Mouse (Mus musculus) C2C12 (cell line): ENCODE results near the gene Trim27. TPM values are rescaled to one million over a fixed set of nuclear protein-coding genes. Genes with fewer than 3 reads are reported as not detected.

Experiments used
- H3K27me3 ChIP-seq: one replicate; pipeline ENCODE4 v1.6.1; 2011; ENCODE audit not compliant: control insufficient read depth, insufficient read depth, insufficient read length
- H3K36me3 ChIP-seq: one replicate; pipeline ENCODE4 v1.6.1; 2011; ENCODE audit not compliant: control insufficient read depth, insufficient read depth
- H3K4me3 ChIP-seq: one replicate; pipeline ENCODE4 v1.5.1; 2011; ENCODE audit warnings: mild to moderate bottlenecking, control low read depth; ENCODE audit not compliant: poor library complexity, insufficient read depth, severe bottlenecking
- H3K79me2 ChIP-seq: one replicate; pipeline ENCODE4 v1.6.1; 2011; ENCODE audit not compliant: control insufficient read depth, insufficient read depth
- H3K79me3 ChIP-seq: one replicate; pipeline ENCODE4 v1.6.1; 2011; ENCODE audit warnings: low read depth, control low read depth
- H3ac ChIP-seq: one replicate; pipeline ENCODE3; 2011; ENCODE audit warnings: low read depth; ENCODE audit not compliant: control insufficient read depth, insufficient read length
- CEBPB ChIP-seq: IDR thresholded peaks from one replicate; pipeline ENCODE4 v1.6.1; 2011; ENCODE audit warnings: low read depth, mild to moderate bottlenecking, control low read depth, moderate library complexity
- CTCF ChIP-seq: IDR thresholded peaks from one replicate; pipeline ENCODE4 v1.5.1; 2011; ENCODE audit not compliant: control insufficient read depth, insufficient read depth, insufficient read length
- FOSL1 ChIP-seq: IDR thresholded peaks from one replicate; pipeline ENCODE4 v1.8.0; 2011; ENCODE audit warnings: mild to moderate bottlenecking, low read length; ENCODE audit not compliant: poor library complexity, insufficient read depth, severe bottlenecking
- MAX ChIP-seq: IDR thresholded peaks from one replicate; pipeline ENCODE4 v1.6.1; 2011; ENCODE audit warnings: mild to moderate bottlenecking, control low read depth
- MYOD1 ChIP-seq: IDR thresholded peaks from one replicate; pipeline ENCODE4 v1.6.1; 2011; ENCODE audit warnings: low read depth; ENCODE audit not compliant: control insufficient read depth, insufficient read length
- MYOG ChIP-seq: IDR thresholded peaks from one replicate; pipeline ENCODE4 v1.6.1; 2011; ENCODE audit not compliant: control insufficient read depth, insufficient read length; ENCODE audit errors: extremely low read depth
- USF1 ChIP-seq: IDR thresholded peaks from one replicate; pipeline ENCODE4 v1.6.1; 2011; ENCODE audit warnings: low read depth, mild to moderate bottlenecking, control low read depth, moderate library complexity
- polyA plus RNA-seq: library from polyadenylated mRNA; unstranded; fragments of >200 nt; fragmentation: generic; extraction: Trizol; gene quantifications from one replicate; pipeline ENCODE4 v1.2.1, GENCODE M21; 2012; ENCODE audit warnings: missing spikeins

Gene Trim27
- polyA plus RNA-seq, 1 experiment: 105 TPM

GRCm38 (mm10) chr13:21177657-21178056, 1.6 kb upstream of the Trim27 start:
- Histone ChIP-seq H3K36me3 (peaks cover 11% of the 10 kb centered on the region), H3K27me3 (no peaks in the 10 kb centered on the region), H3ac (no peak overlapping the region), H3K79me3 (peaks cover 24% of the 10 kb centered on the region), H3K79me2 (peaks cover 28% of the 10 kb centered on the region), H3K4me3 (no peak overlapping the region)
- TF ChIP-seq CTCF (no peak), MYOG (no peak), USF1 (no peak), MYOD1 (no peak), MAX (no peak), CEBPB (no peak), FOSL1 (no peak)

GRCm38 (mm10) chr13:21178364-21178763, 881 bp upstream of the Trim27 start:
- peaks cover 35% of the 10 kb centered on the region for H3K79me2 ChIP-seq
- TF ChIP-seq CTCF (no peak), FOSL1 (no peak), MAX (no peak), CEBPB (no peak), MYOD1 (no peak), USF1 (no peak), MYOG (no peak)
- peaks cover 16% of the 10 kb centered on the region for H3K36me3 ChIP-seq
- no peaks in the 10 kb centered on the region for H3K27me3 ChIP-seq
- H3ac ChIP-seq: no peak overlapping the region
- H3K79me3 ChIP-seq: peaks cover 31% of the 10 kb centered on the region
- no peak overlapping the region for H3K4me3 ChIP-seq

GRCm38 (mm10) chr13:21179724-21180550, 692 bp downstream of the Trim27 start:
- Histone ChIP-seq H3K4me3 (peak overlapping the region; percentile 82), H3K36me3 (peaks cover 32% of the 10 kb centered on the region), H3K27me3 (no peaks in the 10 kb centered on the region), H3K79me3 (peaks cover 45% of the 10 kb centered on the region), H3K79me2 (peaks cover 50% of the 10 kb centered on the region), H3ac (peak overlapping the region; percentile 98)
- TF ChIP-seq MYOD1: no peak
- no peak for TF ChIP-seq USF1
- TF ChIP-seq CEBPB: no peak
- no peak for TF ChIP-seq CTCF
- TF ChIP-seq MAX: no peak
- TF ChIP-seq MYOG: no peak
- no peak for TF ChIP-seq FOSL1

GRCm38 (mm10) chr13:21180551-21181530, 1.6 kb downstream of the Trim27 start:
- peak overlapping the region; percentile 98 for H3ac ChIP-seq
- peaks cover 41% of the 10 kb centered on the region for H3K36me3 ChIP-seq
- H3K27me3 ChIP-seq: no peaks in the 10 kb centered on the region
- peak overlapping the region; percentile 82 for H3K4me3 ChIP-seq
- peaks cover 53% of the 10 kb centered on the region for H3K79me3 ChIP-seq
- H3K79me2 ChIP-seq: peaks cover 60% of the 10 kb centered on the region
- no peak for TF ChIP-seq CTCF
- no peak for TF ChIP-seq FOSL1
- TF ChIP-seq MAX: peak; percentile 11

GRCm38 (mm10) chr13:21181996-21182395, 2.8 kb downstream of the Trim27 start:
- Histone ChIP-seq H3K36me3 (peaks cover 51% of the 10 kb centered on the region), H3K79me3 (peaks cover 61% of the 10 kb centered on the region), H3K79me2 (peaks cover 71% of the 10 kb centered on the region), H3ac (peak overlapping the region; percentile 14), H3K4me3 (peak overlapping the region; percentile 82), H3K27me3 (no peaks in the 10 kb centered on the region)
- TF ChIP-seq MYOG (no peak), CEBPB (no peak), MYOD1 (no peak), CTCF (no peak), USF1 (no peak), FOSL1 (no peak), MAX (no peak)
